In the genomic region with DNA sequence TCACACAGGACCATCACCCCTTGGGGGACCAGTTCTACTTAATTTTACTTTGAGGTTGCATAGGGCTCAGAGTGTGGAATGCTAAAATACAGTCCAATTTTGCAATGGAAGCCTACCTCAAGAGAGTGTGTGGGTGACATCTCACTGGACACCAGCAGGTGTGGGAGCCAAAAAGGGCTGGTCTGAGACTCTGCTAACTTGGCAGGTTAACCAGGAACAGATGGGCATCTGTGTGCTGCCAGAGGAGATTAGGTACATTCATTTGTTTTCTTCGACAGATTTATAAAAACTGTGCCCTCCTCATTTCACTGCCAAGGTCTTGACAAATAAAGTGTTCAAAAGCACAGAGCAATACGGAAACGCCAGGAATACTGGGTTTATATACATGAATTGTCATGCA, we compare ENCODE assay signal across 24 mouse cellular contexts. TPM values are rescaled to one million over a fixed set of nuclear protein-coding genes. Genes with fewer than 3 reads are reported as not detected.
DNase-seq lines count a peak whose midpoint lies in the region; ATAC-seq lines count a peak whose summit lies in the region.
"Had no signal": no experiment of that assay in that cellular context is flagged by ENCODE, and none has a peak within 500 bp of the region (broad histone marks: within the 10 kb centered on the region; RNA-seq: fewer than 3 reads in every experiment).

No protein-coding gene starts in this region.

- ATAC-seq in heart, embryonic 11.5 days (replicated peaks; ENCODE audit: insufficient number of reproducible peaks, low FRiP score, low TSS enrichment): no peak
- ATAC-seq: intestine, embryonic 15.5 days; lung, postnatal 0 days; midbrain, embryonic 15.5 days had no signal

- H3K36me3 ChIP-seq in heart, embryonic 11.5 days (ENCODE audit: control insufficient read depth, insufficient read depth, low read length): no peaks in the 10 kb centered on the region
- H3K36me3 ChIP-seq: embryonic facial prominence, embryonic 15.5 days; hindbrain, embryonic 15.5 days; intestine, embryonic 15.5 days; midbrain, embryonic 15.5 days; neural tube, embryonic 13.5 days had no signal

- peak; percentile 9 for DNase-seq in heart, adult 11 months
- peak; percentile 98 for DNase-seq in brain, adult 2 months (ENCODE audit: low read depth, low spot score)
- DNase-seq in cerebellum, adult 18-20 months: peak; percentile 90 to 94
- DNase-seq in cerebellum, postnatal 14 days: peak; percentile 91 to 95
- no peak for DNase-seq in kidney, postnatal 4 days
- no peak for DNase-seq in retina, postnatal 1 day
- no peak for DNase-seq in thymus, postnatal 36 days
- DNase-seq: adrenal gland, postnatal 14 days; gastrocnemius, postnatal 36 days; heart, postnatal 4 days; kidney, adult 8-10 months; kidney, postnatal 10 days; layer of hippocampus, postnatal 36 days; liver; thymus, postnatal 4 days had no signal

- H3K27me3 ChIP-seq in heart, embryonic 11.5 days (ENCODE audit: control insufficient read depth, insufficient read depth, low read length): no peaks in the 10 kb centered on the region
- H3K27me3 ChIP-seq: embryonic facial prominence, embryonic 15.5 days; hindbrain, embryonic 15.5 days; intestine, embryonic 15.5 days; midbrain, embryonic 15.5 days; neural tube, embryonic 13.5 days had no signal

- 89% methylated on average over 3 of the region's 3 CpGs for WGBS in heart, embryonic 11.5 days (ENCODE audit: insufficient replicate concordance)

- no peak overlapping the region for H3K9ac ChIP-seq in heart, embryonic 11.5 days (ENCODE audit: low read depth, low read length)
- H3K9ac ChIP-seq: embryonic facial prominence, embryonic 15.5 days; hindbrain, embryonic 15.5 days; intestine, embryonic 15.5 days; midbrain, embryonic 15.5 days; neural tube, embryonic 13.5 days had no signal

- H3K4me2 ChIP-seq in heart, embryonic 11.5 days: no peak overlapping the region
- H3K4me2 ChIP-seq: embryonic facial prominence, embryonic 15.5 days; hindbrain, embryonic 15.5 days; intestine, embryonic 15.5 days; midbrain, embryonic 15.5 days; neural tube, embryonic 13.5 days had no signal

- no peaks in the 10 kb centered on the region for H3K4me1 ChIP-seq in heart, embryonic 11.5 days (ENCODE audit: control insufficient read depth, insufficient read depth, low read length)
- H3K4me1 ChIP-seq: embryonic facial prominence, embryonic 15.5 days; hindbrain, embryonic 15.5 days; intestine, embryonic 15.5 days; midbrain, embryonic 15.5 days; neural tube, embryonic 13.5 days had no signal

- H3K4me3 ChIP-seq in heart, embryonic 11.5 days (ENCODE audit: low read depth, low read length): no peak overlapping the region
- H3K4me3 ChIP-seq: embryonic facial prominence, embryonic 15.5 days; hindbrain, embryonic 15.5 days; intestine, embryonic 15.5 days; layer of hippocampus, adult 2 months; midbrain, embryonic 15.5 days; myocyte; neural tube, embryonic 13.5 days had no signal

- H3K9me3 ChIP-seq in heart, embryonic 11.5 days (replicated peaks; ENCODE audit: control insufficient read depth, low read length): no peaks in the 10 kb centered on the region
- H3K9me3 ChIP-seq: embryonic facial prominence, embryonic 15.5 days; hindbrain, embryonic 15.5 days; intestine, embryonic 15.5 days; midbrain, embryonic 15.5 days had no signal

- no peak overlapping the region for H3K27ac ChIP-seq in heart, embryonic 11.5 days (ENCODE audit: low read depth, low read length)
- H3K27ac ChIP-seq: embryonic facial prominence, embryonic 15.5 days; hindbrain, embryonic 15.5 days; intestine, embryonic 15.5 days; layer of hippocampus, adult 2 months; midbrain, embryonic 15.5 days; neural tube, embryonic 13.5 days had no signal

RNA-seq across cellular contexts. Expression of a gene that starts 32.3 kb away (rescaled TPM):
- polyA plus RNA-seq in heart, embryonic 11.5 days (2014; fragmentation: Nextera tagmentation; extraction: Ambion mirVana): 34.6 and 38.2 TPM in 2 replicates

Comparison
In these comparisons a context has a peak if more than half of its experiments do, and no peak if none do; other contexts are left out.
1. DNase-seq: peak in heart, adult 11 months (single experiment), brain, adult 2 months (single experiment), cerebellum, adult 18-20 months (2 of 2) and cerebellum, postnatal 14 days (2 of 2); none in kidney, postnatal 4 days (0 of 2), retina, postnatal 1 day (single experiment) and thymus, postnatal 36 days (0 of 2).